Mouse (Mus musculus) liver, embryonic 15.5 days (tissue): ENCODE measurements around the gene Slc13a5. TPM values are rescaled to one million over a fixed set of nuclear protein-coding genes. Genes with fewer than 3 reads are reported as not detected.

Experiments used
- ATAC-seq: fragments of 200-750 bp; cut with Nextera tagmentation; 2 replicates; pipeline ENCODE4 v1.8.0; 2017; ENCODE audit warnings: moderate number of reproducible peaks, mild to moderate bottlenecking, moderate library complexity; ENCODE audit not compliant: insufficient read depth
- H3K27ac ChIP-seq: fragments of 300-500 bp; sonication (generic); replicated peaks from 2 replicates; pipeline ENCODE4 v1.5.1; 2015; ENCODE audit warnings: mild to moderate bottlenecking, inconsistent platforms
- H3K27me3 ChIP-seq: fragments of 300-500 bp; sonication (generic); 2 replicates; pipeline ENCODE4 v1.6.1; 2015; ENCODE audit warnings: mild to moderate bottlenecking, inconsistent platforms
- H3K36me3 ChIP-seq: fragments of 300-500 bp; sonication (generic); replicated peaks from 2 replicates; pipeline ENCODE4 v1.6.1; 2015; ENCODE audit warnings: moderate library complexity, mild to moderate bottlenecking, inconsistent platforms
- H3K4me1 ChIP-seq: fragments of 300-500 bp; sonication (generic); replicated peaks from 2 replicates; pipeline ENCODE4 v1.6.1; 2015; ENCODE audit warnings: inconsistent platforms
- H3K4me2 ChIP-seq: fragments of 300-500 bp; sonication (generic); 2 replicates; pipeline ENCODE4 v1.6.1; 2015; ENCODE audit warnings: moderate library complexity, mild to moderate bottlenecking, inconsistent platforms
- H3K4me3 ChIP-seq: fragments of 300-500 bp; sonication (generic); replicated peaks from 2 replicates; pipeline ENCODE4 v1.5.1; 2015; ENCODE audit warnings: mild to moderate bottlenecking, inconsistent platforms
- H3K9ac ChIP-seq: fragments of 300-500 bp; sonication (generic); 2 replicates; pipeline ENCODE4 v1.6.1; 2015; ENCODE audit warnings: moderate library complexity, mild to moderate bottlenecking, inconsistent platforms
- H3K9me3 ChIP-seq: fragments of 300-500 bp; sonication (generic); replicated peaks from 2 replicates; pipeline ENCODE4 v1.6.1; 2016; ENCODE audit warnings: inconsistent platforms
- WGBS: fragments of 180-500 bp; shearing (Covaris S2); methylation state at CpG from one replicate; pipeline ENCODE4 v1.1.7; 2015; ENCODE audit warnings: mixed read lengths; ENCODE audit not compliant: insufficient replicate concordance; 5-methylcytosine and 5-hydroxymethylcytosine counted together
- polyA plus RNA-seq: library from polyadenylated mRNA; unstranded; fragments of >200 nt; fragmentation: Nextera tagmentation; extraction: Ambion mirVana; gene quantifications from 2 replicates; pipeline ENCODE4 v1.2.1, GENCODE M21; 2015

The Slc13a5 gene
- polyA plus RNA-seq, 1 experiment from 2014 or later, result not detected

DNA sequence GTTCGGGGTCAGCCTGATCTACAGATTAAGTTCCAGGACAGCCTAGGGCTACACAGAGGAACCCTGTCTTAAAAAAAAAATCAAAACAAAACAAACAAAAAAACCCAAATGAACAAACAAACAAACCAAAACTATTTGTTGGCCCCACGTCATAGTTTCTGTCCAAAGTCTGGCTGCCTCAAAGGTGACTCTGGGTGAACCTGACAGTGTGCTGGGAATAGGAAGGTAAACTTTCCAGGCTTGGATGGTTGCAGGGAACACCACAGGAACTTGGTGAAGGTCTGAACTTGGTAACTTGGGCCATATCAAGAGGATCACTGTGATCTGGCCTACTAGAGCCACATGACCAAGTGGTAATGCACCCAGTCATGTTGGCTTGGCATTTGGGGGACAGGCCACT lies 10.6 kb downstream of the Slc13a5 start:
- Histone ChIP-seq H3K9ac (no peak overlapping the region), H3K9me3 (no peaks in the 10 kb centered on the region), H3K4me2 (no peak overlapping the region), H3K27me3 (no peaks in the 10 kb centered on the region), H3K36me3 (no peaks in the 10 kb centered on the region), H3K4me1 (no peaks in the 10 kb centered on the region), H3K4me3 (no peak overlapping the region), H3K27ac (no peak overlapping the region)
- no peak for ATAC-seq
- WGBS, result 50% methylated on average over 2 of the region's 2 CpGs

DNA sequence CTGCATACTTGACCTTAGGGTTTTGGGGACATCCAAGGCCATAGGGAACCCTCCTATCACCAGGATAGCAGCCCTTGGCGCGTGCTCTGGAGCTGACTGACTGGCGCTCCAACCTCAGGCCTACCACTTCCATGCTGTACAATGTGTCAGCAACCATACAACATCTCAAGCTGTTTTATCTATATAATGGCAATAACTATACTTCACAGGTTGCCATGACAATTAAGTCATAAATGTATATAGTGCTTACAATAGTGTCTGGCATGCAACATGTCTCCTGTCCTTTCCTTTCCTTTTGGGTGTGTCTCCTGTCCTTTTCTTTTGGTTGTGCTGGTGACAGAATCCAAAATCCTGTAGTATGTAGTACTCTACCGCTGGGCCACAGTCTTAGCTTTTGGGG lies 11.4 kb downstream of the Slc13a5 start:
- Histone ChIP-seq H3K4me2 (no peak overlapping the region), H3K9ac (no peak overlapping the region), H3K36me3 (no peaks in the 10 kb centered on the region), H3K27ac (no peak overlapping the region), H3K27me3 (0 out of 2 replicates have a peak, but pooled peaks cover under 1% of the 10 kb centered on the region), H3K4me1 (no peaks in the 10 kb centered on the region), H3K4me3 (no peak overlapping the region), H3K9me3 (no peaks in the 10 kb centered on the region)
- no peak for ATAC-seq
- 85% methylated on average over 4 of the region's 4 CpGs for WGBS

DNA sequence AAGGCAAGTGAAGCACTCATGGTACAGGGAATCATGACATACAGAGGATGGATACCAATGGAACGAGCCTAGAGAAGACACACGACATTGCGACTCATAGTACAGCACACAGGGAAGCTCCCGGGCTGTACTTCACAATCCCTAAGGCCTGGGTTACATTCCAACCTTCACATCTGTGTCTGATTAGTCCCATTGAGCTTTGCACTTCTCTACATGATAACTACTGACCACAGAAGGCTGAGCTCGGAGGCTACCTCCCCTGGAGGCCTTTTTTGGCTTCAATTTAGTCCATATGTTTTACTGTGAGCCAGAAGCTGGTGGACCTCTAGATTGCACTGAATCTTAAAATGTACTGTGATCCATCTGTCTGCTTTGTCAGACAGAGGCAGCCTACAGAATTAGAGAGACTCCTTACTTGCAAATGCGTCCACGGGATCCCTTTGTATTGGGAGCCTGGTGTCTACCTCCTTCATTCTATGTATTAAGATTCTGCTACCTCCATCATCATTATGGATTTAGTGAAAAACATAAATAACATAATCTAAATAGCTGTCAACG lies 21.7 kb downstream of the Slc13a5 start:
- H3K36me3 ChIP-seq, result no peaks in the 10 kb centered on the region
- WGBS, result 59% methylated on average over 8 of the region's 8 CpGs

DNA sequence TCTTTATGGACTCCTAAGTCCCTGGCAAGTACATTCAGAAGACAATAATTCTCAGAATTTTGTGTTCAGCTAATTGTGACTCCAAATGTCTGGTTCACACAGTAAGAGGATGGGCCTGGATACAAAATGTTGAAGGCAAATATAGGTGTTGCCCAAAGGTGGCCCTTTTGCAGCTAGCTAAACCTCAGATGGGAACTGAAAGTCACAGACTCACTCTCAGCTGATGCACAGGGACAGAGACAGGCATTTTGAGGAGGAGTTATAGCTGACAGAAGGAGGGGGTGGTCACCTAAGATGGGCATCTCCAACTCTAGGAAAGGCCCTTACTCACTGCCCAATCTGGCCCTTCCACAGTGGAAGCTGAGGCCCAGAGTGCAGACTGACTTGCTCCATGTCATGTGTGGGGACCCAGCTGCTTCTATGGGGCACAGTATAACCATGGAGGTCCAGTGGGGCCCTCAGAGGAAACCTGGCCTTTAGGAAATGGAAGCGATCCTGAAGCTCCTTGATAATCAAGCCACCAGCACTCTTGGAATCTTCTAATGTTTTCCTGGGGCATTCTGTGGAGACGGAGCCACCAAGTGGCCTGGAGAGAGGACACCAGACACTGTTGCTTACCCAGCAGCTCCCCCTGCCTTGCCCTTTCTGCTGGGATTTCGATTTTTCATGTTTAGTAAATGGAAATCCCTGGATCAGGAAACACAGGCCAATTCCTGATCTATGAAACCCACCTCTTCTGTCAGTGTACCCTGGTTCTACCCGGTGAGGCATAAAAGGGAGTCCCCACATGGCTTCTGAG lies 26.8 kb downstream of the Slc13a5 start:
- no peak overlapping the region for H3K9ac ChIP-seq
- 48% methylated on average over 4 of the region's 4 CpGs for WGBS
- no peak overlapping the region for H3K4me3 ChIP-seq
- no peaks in the 10 kb centered on the region for H3K9me3 ChIP-seq
- ATAC-seq, result no peak
- no peak overlapping the region for H3K27ac ChIP-seq
- no peaks in the 10 kb centered on the region; the same call in 1 of the 2 replicates for H3K27me3 ChIP-seq
- H3K4me1 ChIP-seq, result no peaks in the 10 kb centered on the region
- H3K4me2 ChIP-seq, result no peak overlapping the region
- H3K36me3 ChIP-seq, result no peaks in the 10 kb centered on the region

More for the DNA sequence above, 21.7 kb downstream of the Slc13a5 start:
- H3K27ac ChIP-seq, result no peak overlapping the region
- no peak overlapping the region for H3K4me2 ChIP-seq
- no peaks in the 10 kb centered on the region for H3K9me3 ChIP-seq
- H3K4me1 ChIP-seq, result no peaks in the 10 kb centered on the region
- H3K9ac ChIP-seq, result no peak overlapping the region
- no peak for ATAC-seq
- H3K27me3 ChIP-seq, result no peaks in the 10 kb centered on the region; the same call in none of the 2 replicates
- no peak overlapping the region for H3K4me3 ChIP-seq

DNA sequence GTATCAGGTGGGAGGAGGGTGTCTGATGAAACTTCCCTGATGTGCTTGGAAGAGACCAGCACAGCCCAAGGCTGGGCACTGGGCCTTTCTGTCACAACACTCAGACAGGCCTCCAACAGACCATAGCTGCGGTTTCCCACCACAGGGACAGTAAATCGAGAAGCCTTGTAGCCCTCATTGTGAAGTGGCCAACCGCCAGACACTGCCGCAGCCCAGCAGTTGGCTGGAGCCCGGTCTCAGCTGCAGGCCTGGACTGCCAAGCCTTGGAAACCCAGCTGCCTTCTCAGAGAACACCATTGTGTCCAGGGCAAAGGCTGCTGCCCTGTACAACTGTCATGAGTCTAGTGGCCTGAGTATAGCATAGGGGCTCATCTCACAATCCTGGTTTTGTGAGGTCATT lies 33.0 kb downstream of the Slc13a5 start:
- peaks cover 3% of the 10 kb centered on the region for H3K27me3 ChIP-seq

DNA sequence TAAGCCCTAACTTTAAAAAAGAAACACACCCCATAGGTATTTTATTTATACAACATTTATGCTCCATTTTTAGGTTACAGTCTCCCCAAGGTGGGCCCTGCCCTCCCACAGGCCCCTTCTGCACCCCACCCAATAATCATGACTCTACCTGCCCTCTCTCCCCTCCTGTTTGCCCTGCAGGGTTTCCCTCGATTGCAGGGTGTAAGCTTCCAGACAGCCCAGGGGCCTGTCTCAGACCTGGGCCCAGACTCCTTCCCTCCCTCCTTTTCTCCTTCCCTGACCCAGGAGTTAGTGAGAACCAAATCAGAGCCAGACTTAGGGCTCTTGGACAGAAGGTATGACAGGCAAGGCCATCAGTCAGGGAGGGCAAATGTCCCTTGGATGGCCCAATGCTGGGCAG lies 34.0 kb downstream of the Slc13a5 start:
- H3K4me1 ChIP-seq, result no peaks in the 10 kb centered on the region

More for the DNA sequence above, 33.0 kb downstream of the Slc13a5 start:
- 54% methylated on average over 5 of the region's 5 CpGs for WGBS
- Histone ChIP-seq H3K4me2 (no peak overlapping the region), H3K4me3 (no peak overlapping the region), H3K9ac (no peak overlapping the region), H3K36me3 (no peaks in the 10 kb centered on the region), H3K27ac (no peak overlapping the region), H3K4me1 (no peaks in the 10 kb centered on the region), H3K9me3 (no peaks in the 10 kb centered on the region)
- no peak for ATAC-seq

DNA sequence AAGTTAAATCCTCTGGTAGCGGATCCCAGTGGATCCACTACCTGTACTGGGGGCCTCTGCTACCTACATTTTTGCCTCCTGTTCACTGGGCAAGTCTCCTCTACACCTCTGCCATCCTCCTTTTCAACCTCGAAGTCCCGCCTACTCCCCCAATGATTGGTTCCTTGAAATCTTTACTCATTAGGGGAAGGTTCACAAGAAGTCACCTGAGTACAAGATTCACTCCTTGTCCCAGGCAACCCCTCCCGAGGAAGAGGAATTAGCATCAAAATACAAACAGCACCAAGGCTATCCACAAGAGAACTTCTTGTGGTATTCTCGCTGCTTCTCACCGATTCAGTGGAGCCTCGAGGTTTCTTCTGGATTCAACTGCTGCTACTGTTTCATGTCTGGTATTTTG lies 35.0 kb downstream of the Slc13a5 start:
- ATAC-seq, result no peak
- Histone ChIP-seq H3K9ac (no peak overlapping the region), H3K4me3 (no peak overlapping the region), H3K36me3 (no peaks in the 10 kb centered on the region), H3K4me2 (no peak overlapping the region), H3K4me1 (no peaks in the 10 kb centered on the region), H3K9me3 (no peaks in the 10 kb centered on the region), H3K27me3 (peaks cover 3% of the 10 kb centered on the region), H3K27ac (no peak overlapping the region)
- WGBS, result 72% methylated on average over 7 of the region's 7 CpGs

More for the DNA sequence above, 34.0 kb downstream of the Slc13a5 start:
- 57% methylated on average over 1 of the region's 1 CpGs for WGBS
- peaks cover 3% of the 10 kb centered on the region for H3K27me3 ChIP-seq
- H3K9ac ChIP-seq, result no peak overlapping the region
- no peaks in the 10 kb centered on the region for H3K36me3 ChIP-seq
- H3K9me3 ChIP-seq, result no peaks in the 10 kb centered on the region
- no peak overlapping the region for H3K27ac ChIP-seq
- no peak for ATAC-seq
- H3K4me3 ChIP-seq, result no peak overlapping the region
- no peak overlapping the region for H3K4me2 ChIP-seq

DNA sequence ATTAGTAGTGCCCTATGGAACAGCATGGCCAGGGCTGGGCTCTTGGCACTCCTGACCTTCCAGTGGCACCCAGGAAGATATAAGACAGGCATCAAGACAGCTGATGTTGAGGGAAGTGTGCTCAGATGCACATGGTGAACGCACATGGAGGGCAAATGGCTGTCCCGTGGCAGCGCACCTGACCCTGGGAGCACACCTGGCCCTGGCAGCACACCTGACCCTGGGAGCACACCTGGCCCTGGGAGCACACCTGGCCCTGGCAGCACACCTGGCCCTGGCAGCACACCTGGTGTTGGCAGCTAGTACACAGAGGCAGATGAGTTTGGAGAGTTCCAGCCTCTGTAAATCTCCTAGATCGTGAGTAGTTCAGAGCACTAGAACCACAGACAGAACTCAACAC lies 38.5 kb downstream of the Slc13a5 start:
- no peaks in the 10 kb centered on the region for H3K9me3 ChIP-seq
- no peak overlapping the region for H3K9ac ChIP-seq
- no peaks in the 10 kb centered on the region for H3K36me3 ChIP-seq
- no peak overlapping the region for H3K27ac ChIP-seq
- WGBS, result 66% methylated on average over 4 of the region's 4 CpGs
- peaks cover 3% of the 10 kb centered on the region for H3K27me3 ChIP-seq
- H3K4me3 ChIP-seq, result no peak overlapping the region
- H3K4me1 ChIP-seq, result no peaks in the 10 kb centered on the region
- ATAC-seq, result no peak
- H3K4me2 ChIP-seq, result no peak overlapping the region

DNA sequence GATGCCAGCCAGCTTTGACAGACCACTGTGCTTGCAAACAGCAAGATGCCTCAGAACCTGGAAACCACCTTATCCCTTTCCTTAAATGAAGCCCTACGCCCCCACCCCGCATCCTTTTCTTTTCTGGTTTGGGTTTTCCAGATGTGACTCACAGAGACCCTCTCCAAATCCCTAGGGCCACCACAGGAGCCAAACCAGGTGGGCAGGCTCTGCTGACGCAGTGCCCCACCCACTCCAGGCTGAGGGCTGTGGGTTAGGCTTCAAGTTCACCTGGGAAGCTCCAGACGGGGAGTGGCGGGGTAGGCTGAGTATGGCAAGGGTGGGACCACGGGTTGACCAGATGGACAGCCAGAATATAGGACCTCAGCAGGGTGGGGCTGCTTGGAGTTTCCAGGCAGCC lies 40.1 kb downstream of the Slc13a5 start:
- no peak overlapping the region for H3K4me3 ChIP-seq
- no peaks in the 10 kb centered on the region for H3K36me3 ChIP-seq
- no peak overlapping the region for H3K9ac ChIP-seq
- H3K9me3 ChIP-seq, result no peaks in the 10 kb centered on the region
- WGBS, result 63% methylated on average over 6 of the region's 6 CpGs
- H3K27me3 ChIP-seq, result peaks cover 3% of the 10 kb centered on the region
- H3K4me1 ChIP-seq, result no peaks in the 10 kb centered on the region
- ATAC-seq, result no peak
- no peak overlapping the region for H3K27ac ChIP-seq
- no peak overlapping the region for H3K4me2 ChIP-seq

DNA sequence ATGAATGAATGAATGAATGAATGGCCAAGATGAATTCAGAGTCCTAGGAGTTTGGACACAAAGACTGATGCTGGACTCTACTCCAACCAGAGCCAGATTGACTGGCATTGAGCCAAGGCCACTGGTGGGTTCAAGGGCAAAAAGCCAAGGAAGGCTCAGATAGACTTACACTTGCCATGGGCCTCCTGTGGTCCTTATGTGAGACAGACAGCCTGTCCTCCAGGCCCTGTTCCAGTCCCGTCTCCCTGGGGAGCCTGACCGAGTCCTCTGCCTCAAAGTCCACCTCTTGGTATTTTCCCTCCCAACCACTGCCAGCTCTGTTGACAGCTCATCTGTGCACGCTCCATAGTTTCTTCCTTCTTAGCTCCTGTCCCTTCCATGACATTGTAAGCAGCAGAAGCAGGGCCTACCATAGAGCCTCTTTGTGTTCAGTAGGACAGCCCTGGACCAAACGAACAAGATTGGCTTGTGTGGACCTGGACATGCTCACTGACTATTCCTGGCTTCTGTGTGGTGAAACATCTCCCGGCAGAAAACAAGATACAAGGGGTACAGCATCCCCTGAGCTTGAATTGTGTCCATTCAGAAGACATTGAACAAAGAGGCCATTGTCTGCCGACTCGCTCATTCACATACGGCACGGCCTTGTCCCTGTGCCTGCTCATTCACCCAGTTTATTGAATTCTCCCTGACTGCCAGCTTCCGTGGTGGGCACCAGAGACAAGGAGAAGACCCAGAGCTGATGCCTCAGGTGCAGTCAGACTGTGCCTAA lies 40.8 kb downstream of the Slc13a5 start:
- no peak overlapping the region for H3K27ac ChIP-seq

DNA sequence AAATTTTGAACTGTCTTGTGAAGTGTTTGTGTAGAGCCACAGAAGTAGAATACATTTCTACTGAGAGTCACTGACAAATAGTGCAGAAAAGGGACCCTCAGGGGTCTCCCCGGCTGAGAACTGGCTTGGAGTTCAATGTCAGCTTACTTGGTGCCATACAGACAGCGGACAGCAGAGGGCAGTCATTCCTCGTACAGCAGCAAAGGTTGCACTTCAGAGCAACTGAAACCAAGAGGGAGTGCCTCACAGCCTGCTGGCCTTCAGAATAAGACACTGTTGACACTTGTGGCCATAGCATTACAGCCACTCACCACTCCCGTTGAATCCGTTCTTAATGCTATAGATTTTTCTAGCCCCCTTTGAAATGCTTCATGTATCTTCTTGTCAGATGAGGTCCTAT lies 42.2 kb downstream of the Slc13a5 start:
- Histone ChIP-seq H3K9ac (no peak overlapping the region), H3K9me3 (no peaks in the 10 kb centered on the region), H3K4me1 (no peaks in the 10 kb centered on the region), H3K4me2 (no peak overlapping the region), H3K27ac (no peak overlapping the region), H3K4me3 (no peak overlapping the region), H3K36me3 (no peaks in the 10 kb centered on the region), H3K27me3 (peaks cover under 1% of the 10 kb centered on the region; the same call in 1 of the 2 replicates)
- WGBS, result 9% methylated on average over 5 of the region's 5 CpGs
- no peak for ATAC-seq

More for the DNA sequence above, 40.8 kb downstream of the Slc13a5 start:
- 69% methylated on average over 10 of the region's 10 CpGs for WGBS
- Histone ChIP-seq H3K36me3 (no peaks in the 10 kb centered on the region), H3K27me3 (peaks cover 3% of the 10 kb centered on the region), H3K9me3 (no peaks in the 10 kb centered on the region), H3K4me2 (no peak overlapping the region), H3K4me3 (no peak overlapping the region), H3K9ac (no peak overlapping the region), H3K4me1 (no peaks in the 10 kb centered on the region)
- no peak for ATAC-seq
